Mouse (Mus musculus): ENCODE measurements around the gene Gm20696.

The Gm20696 gene

GRCm38 (mm10) chr6:99240764-99241163 is 425.8 kb downstream of the Gm20696 start:
- no peak for DNase-seq

- DNase-seq: no peak
Observed at GRCm38 (mm10) chr6:99235588-99235987, 431.0 kb downstream of the Gm20696 start.

GRCm38 (mm10) chr6:99233411-99233810 is 433.2 kb downstream of the Gm20696 start:
- no peak for DNase-seq

GRCm38 (mm10) chr6:99228336-99228870 is 438.2 kb downstream of the Gm20696 start:
- DNase-seq: no peak

GRCm38 (mm10) chr6:99221147-99221546 is 445.4 kb downstream of the Gm20696 start:
- no peak for DNase-seq

GRCm38 (mm10) chr6:99220472-99220871 is 446.1 kb downstream of the Gm20696 start:
- no peak for DNase-seq

DNA sequence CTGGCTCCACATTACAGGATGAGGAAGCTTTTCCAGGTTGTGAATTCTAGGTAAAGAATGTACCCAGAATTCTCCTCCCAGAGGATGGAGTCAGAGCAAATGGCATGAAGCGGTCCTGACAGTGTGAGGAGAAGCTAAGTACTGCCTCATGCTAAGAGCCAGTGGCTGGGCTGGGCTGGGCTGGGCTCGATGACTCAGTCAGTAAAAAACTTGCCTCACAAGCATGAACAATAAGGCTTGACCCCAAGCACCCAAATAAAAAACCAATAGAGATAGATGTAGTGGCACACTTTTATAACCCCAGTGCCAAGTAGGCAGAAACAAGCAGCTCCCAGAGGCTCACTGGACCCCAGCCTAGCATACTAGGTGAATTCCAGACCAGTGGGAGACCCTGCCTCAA is 448.8 kb downstream of the Gm20696 start:
- no peak for DNase-seq

- no peak for DNase-seq
Observed at GRCm38 (mm10) chr6:99217155-99217554, 449.4 kb downstream of the Gm20696 start.

- DNase-seq: no peak
Observed at GRCm38 (mm10) chr6:99212461-99212860, 454.1 kb downstream of the Gm20696 start.

DNA sequence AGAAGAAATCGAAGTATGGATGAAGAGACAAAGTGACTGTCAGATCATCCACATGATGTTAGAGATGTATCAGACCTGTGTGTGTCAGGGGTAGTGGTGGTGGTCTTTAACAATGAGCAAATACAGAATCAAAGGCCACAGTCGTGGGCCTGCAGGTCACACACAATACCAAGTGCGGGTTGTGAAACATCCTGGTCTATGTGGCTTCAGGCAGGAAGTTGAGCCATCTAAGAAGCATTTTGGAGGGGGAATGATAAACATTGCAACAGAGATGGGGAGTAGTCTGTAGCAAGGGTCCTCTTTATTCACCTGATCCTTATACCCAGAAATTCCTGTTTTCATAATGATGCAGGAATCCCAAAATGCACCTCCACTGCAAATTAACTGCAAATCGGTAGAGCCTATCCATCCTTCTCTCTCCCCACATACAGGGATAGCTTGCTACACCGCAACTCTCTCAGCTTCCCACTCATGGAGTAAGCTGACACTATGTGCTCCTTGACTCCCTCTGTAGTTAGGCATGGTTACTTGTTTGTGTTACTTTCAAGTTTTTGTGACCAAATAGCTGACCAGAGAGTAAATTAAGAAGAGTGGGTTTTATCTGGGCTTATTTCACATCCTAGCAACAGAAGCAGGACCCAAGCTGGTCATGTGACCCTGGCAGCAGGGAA is 454.8 kb downstream of the Gm20696 start:
- DNase-seq: no peak

DNA sequence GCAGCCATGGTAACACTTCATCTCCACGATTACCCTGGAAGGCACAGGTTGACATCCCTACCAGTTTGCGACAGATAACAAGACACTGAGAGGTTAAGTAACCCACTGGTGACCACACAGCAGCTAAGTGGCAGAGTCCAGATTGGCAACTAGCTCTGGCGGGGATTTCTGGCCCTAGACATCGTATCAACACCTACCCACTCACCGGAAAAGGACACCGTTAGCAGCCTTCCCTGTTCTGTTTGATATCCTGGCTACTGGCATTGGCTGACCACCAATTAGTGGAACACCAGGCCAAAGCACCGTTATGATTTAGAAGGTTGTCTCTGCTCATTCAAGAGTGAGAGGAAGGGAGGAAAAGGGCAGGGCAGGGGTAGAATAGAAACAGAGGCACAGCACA is 456.4 kb downstream of the Gm20696 start:
- DNase-seq: no peak
